Mouse (Mus musculus) cerebellum, adult 11-12 months (tissue): ENCODE measurements around the gene Irf9.

Source experiments
- DNase-seq: peaks from one replicate; pipeline ENCODE4 v3.0.0; 2022

The Irf9 gene

DNA sequence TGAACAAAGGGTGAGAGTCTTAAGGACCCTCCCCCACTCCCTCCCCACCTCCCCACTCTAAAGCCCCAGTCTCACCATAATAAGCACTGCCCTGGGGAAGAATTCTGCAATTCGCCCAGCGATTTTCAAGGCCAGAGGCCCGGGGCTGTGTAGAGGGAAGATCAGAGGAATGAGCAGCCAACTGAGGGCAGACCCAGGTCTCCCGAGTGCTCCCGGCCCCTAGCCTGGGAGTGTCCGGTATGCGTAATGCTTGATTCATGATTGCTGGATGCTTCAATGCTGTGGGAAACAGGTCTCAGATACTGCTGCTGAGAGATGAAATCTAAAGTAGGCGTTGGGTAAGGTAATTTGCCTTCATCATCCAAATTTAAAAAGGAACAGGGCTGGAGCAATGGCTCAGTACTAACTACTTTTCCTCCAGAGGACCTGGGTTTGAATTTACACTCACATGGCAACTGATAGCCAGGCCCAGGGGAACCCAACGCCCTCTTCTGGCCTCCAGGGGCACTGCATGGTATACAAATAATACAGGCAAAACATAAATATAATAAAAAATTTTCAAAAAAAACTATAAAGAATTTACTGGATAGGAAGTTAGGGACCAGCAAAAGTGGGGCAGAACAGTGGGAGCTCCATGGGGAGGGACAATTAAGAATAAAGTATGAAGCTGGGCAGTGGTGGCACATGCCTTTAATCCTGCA is 21.2 kb upstream of the Irf9 start:
- DNase-seq, result no peak

DNA sequence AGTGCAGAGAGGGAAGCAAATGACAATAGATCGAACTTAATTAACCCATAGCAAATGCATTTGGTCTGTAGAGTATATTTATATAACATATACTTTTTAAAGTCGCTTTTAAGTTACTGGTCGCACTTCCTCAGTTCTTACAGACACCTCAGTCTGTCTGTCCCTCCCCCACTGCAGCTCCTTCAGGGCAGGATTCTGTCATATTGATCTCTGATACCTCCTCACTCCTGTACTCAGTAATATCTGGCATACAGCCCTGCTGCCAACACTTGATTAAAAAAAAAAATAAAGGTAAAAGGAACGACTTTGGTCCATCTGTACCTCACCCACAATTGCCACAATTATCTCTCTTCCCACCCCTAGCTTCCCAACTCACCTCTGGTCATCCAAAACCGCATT is 19.1 kb upstream of the Irf9 start:
- no peak for DNase-seq

DNA sequence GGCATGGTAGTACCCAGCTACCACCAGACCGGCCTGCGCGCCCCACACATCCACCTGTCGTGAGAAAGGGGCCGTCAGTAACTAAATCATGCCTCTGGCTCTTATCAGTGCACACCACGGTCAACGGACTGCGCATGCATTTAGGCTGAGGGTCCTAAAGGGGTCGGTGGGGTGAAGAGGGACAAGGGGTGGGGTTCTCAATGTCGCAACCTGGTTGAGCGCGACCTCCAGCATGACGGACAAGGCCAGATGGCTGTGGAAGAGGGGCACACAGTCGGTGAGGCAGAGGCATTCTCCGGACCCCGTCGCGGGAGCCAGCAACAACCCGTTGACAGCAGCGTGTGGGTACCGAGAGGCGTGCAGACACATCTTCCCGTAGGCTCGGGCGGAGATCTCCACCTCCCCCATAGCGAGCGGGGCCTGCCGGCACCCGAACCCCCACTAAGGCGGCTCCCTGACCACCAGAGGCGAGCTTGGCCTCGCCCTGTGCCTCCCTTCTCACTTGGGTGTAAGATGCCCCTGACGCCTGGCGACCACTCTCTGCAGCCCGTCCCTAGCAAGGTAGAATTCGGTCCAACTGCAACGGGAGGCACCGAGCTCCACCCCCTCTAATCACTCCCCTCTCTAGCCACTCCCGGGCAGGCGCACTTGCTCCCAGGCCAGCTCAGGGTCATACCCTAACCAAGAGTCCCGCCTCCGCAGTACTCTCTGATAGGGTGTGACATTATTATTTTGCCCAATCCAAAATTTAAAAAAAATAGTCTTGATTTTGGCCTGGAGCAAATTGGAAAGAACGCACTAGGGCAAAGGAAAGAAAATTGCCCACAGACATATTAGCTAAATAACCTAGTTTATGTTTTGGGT is 18.4 kb upstream of the Irf9 start, which contains the start of gene Emc9:
Gene Emc9 (minus strand): TSS at position 601 of the 864 bp plus-strand sequence.
- peak; percentile 87 for DNase-seq

DNA sequence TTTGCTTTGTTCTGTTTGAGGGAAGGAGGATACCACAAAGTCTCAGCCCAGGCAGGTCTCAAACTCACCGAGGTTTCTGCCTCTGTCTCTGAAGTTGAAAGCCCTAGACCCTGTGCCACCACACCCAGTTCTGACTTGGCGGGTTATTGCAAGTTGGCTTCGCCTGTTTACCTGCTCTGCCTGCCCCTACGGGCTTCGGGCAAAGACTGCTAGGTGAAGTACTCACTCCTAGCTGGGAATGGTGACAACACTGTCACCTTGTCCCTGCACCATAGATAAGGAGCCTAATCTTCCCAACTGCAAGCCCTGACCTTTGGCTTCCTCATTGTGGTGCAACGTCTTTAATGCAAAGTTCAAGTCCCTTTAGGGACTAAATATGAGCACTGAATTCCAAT is 17.8 kb upstream of the Irf9 start:
- peak; percentile 43 for DNase-seq

DNA sequence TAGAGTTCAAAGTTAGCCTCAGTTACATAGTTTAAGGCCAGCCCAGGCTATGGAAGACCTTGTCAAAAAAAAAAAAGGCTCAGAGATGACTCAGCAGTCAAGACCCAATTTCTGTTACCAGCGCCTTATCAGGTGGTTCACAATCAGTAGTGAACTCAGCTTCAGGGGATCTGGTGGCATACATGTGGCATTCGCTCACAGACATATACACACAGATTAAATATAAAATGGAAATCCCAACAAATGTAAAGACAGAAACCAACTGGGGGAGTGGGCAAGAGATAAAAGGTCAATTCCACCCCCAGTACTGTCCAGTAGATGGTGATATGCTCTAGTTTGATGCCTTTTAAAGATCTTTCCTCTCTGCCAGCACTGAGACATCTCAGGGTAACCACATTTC is 17.2 kb upstream of the Irf9 start:
- DNase-seq, result no peak

DNA sequence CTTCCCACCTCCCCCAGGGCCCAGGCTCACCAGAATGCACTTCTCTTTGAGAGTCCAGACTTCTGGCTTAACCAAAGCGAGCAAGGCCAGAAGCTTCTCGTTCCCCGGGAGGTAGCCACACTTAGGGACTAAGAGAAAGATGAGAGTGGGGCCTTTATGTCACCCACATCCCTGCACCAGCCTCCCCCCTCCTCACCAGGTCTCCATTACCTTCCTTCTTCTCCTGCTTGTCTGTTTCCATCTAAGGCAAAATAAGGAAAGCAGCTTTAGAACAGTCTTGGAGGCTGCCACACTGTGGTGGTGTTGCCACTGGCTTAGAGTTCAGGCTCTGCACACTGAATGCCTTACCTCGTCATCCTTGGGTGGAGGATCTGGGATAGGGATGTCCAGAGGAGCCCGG is 14.1 kb upstream of the Irf9 start:
- DNase-seq, result peak; percentile 26

DNA sequence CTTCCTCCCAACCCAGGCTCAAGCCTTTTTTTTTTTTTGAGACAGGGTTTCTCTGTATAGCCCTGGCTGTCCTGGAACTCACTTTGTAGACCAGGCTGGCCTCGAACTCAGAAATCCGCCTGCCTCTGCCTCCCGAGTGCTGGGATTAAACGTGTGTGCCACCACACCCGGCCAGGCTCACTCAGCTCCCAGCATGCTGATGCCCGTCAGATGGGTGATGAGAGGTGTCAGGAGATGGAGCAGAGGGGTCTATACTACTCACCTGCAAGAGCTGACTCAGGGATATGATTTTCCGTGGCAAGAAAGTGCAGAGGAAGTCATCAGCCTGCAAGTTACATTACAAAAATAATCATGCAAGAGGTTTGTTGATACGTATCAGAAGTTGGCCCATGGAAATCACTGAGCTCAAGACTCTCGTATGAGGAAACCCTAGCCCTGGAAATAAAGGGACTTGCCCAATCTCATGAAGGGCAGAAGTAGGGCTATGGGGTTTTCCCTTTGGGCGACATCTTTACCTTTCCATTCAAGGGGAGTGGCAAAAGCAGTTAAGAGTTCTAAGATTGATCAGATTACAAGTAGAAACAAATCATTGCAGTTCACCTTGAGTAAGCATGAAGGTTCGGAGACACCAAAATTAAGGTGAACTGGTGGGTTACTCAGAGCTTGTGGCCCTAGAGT is 13.5 kb upstream of the Irf9 start:
- peak; percentile 34 for DNase-seq

DNA sequence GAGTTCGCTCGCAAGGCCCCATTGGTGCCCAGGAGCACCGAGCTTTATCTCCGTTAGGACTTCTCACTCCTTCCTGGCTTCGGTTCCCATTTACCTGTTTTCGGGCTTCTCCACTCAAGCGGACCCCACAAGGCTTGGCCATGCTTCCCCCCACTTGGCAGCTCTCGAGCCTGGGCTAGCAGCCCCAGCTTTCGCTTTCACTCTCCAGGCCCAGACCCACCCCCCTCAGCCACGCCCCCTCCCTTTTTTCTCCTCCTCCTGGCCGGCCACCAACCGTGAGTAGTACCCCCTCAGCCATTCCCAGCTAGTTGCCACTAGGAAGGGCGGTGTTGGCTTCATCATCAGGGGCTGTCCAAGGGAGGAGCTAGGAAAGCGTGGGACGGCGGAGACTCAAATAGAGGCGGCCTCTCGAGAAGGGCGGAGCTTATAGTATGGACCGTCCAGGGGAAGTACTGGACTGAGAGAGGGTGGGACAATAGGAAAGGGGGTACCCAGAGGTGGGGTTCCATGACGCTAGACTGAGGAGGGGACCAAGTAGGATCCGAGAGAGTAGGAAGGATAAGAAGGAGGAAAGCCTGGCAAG is 12.5 kb upstream of the Irf9 start, which contains the start of gene Psme2:
Gene Psme2 (minus strand): TSS at position 366 of the 583 bp plus-strand sequence.
- DNase-seq, result peak; percentile 89

DNA sequence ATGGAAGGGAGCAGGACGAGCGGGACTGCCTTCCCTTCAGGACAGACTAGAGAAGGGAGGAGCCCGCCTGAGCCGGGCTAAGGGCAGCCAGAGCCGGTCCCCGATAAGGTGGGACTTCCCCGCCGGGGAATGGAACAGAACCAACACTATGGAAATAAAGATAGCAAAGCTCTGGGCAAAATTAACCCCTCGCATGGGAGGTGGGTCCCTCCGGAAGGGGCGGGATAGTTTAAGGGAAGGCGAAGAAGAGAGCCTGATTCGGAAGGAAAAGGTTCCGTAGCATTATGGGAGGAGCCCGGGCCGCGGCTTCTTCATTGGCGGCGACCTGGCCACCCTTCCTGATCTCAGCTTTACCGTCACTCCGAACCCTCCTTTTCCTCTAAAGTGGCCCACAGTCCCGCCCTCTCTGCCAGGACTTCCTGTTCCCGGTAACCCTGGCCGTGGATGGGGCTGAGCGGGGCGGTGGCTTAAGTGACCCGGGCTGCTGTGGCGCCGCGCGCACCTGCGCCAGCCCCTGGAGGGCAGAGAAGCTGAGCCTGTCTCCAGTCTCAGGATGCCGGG is 12.0 kb upstream of the Irf9 start, which contains the start of gene Rnf31:
Gene Rnf31 (plus strand): TSS at position 378 of the 561 bp plus-strand sequence.
- peak; percentile 93 for DNase-seq

DNA sequence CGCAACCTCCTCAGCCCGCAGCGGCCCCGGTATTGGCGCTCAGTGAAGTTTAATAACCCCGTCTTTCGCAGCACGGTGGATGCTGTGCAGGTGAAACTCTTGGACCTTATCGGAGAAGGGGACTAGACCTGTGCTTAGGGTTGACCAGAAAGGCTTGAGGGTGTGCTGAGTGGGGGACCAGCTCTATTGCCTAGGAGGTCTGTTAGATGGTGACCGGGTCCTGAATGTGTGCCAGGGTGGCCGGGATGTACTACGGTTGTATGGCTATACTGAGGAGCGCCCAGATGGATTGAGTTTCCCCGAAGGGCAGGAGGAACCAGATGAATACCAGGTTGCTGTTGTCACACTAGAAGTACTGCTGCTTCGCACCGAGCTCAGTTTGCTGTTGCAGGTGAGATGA is 11.1 kb upstream of the Irf9 start:
- DNase-seq, result peak; percentile 62

DNA sequence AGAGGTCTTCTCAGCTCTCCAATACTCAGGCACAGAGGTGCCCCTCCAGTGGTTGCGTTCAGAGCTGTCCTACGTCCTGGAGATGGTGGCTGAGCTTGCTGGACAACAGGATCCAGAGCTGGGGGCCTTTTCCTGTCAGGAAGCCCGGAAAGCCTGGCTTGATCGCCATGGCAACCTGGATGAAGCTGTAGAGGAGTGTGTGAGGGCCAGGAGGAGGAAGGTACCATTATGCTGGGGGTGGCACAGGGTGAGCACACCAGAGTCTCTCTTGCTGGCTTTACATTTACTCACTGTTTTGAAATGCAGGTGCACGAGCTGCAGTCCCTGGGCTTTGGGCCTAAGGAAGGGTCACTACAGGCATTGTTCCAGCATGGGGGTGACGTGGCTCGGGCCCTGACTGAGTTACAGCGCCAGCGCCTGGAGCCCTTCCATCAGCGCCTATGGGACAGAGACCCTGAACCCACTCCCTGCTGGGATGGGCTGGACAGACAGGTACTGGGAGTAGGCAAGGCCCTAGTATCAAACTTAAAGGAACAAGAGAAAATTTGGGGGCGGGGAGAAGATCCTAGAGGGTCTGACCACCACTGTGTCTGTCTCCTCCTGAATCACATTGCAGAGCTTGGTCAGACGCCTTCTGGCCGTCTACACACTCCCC is 7.2 kb upstream of the Irf9 start:
- DNase-seq, result peak; percentile 34

DNA sequence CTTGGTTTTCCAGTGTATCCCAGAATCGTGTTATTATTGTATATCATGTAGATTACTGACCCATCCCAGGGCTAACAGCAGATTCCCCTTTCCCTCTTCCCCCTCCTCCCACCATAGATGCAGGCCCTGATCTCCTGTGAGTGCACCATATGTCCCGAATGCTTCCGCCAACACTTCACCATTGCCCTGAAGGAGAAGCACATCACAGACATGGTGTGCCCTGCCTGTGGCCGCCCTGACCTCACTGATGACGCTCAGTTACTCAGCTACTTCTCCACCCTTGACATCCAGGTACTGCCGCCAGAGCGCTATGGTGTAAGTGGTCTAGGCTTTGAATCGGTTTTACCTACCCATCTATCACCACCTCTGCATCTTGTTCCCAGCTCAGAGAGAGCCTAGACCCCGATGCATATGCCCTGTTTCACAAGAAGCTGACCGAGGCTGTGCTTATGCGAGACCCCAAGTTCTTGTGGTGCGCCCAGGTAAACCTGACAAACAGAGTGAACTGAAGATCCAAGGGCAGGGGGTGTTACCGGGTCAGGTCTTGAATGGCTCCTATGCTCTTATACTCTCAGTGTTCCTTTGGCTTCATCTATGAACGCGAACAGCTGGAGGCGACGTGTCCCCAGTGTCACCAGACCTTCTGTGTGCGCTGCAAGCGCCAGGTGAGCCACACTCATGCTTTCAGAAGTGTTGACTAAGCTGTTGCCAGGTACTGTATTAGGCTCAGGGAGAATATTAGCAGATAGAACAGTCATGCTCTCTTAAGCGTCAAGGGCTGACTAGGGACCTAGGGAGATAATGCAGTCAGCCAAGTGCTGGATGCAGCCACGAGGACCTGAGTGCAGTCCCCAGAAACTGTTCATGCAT is 4.6 kb upstream of the Irf9 start:
- DNase-seq, result no peak

DNA sequence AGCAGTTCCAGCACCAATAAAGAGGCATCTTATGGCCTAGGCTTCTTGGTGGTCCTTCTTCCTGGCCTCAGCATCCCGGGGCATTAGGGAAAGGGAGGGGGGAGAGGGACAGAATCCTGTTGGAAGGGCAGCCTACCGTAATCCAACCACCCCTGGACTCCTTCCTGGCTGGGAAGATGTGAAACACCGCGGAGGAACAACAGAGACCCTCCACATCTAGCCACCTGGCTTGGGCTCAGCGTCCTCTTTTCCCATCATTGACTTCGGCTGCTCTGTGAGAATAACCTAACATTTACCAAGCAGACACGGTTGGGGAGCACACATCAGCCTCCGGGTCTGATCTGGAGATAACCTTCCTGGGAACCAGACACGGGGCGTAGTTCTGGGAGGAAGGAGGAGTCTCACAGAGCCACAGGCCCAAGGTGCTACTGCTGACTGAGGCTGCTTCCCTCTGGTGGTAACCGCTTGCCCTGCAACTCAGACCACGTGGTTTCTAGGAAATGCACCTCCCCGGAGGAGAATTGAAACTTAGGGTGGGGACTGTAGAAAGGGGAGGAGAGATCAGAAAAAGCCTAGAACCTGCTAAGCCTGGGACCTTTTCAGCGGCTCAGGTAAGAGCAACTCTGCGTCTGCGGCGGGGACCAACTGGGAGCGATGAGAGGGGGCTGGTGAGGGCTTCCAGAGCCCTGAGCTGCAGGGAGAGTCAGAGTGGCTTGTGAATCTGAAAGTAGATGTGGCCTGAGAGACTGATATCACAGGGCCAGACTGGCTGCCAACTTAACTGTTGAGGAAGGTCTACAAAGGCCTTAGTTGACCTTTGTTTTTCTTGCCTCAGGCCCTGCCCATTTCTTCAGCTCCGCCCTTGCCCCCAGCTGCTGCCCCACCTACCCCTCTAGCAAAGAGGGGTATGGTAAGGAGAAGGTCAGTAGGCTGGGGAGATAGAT is 534 bp downstream of the Irf9 start:
- DNase-seq, result peak; percentile 83

DNA sequence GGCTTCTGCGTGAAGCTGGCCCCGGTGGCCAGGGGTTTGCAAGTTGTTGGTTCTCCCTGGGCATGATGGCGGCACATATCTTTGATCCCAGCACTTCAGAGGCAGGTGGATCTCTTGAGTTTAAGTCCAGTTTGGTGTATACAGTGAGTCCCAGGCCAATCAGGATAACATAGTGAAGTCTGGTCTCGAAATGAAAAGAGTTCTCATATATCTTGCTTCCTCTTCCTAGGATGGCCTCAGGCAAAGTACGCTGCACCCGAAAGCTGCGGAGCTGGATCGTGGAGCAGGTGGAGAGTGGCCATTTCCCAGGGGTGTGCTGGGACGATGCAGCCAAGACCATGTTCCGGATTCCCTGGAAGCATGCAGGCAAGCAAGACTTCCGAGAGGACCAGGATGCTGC is 1.5 kb downstream of the Irf9 start:
- DNase-seq, result no peak

DNA sequence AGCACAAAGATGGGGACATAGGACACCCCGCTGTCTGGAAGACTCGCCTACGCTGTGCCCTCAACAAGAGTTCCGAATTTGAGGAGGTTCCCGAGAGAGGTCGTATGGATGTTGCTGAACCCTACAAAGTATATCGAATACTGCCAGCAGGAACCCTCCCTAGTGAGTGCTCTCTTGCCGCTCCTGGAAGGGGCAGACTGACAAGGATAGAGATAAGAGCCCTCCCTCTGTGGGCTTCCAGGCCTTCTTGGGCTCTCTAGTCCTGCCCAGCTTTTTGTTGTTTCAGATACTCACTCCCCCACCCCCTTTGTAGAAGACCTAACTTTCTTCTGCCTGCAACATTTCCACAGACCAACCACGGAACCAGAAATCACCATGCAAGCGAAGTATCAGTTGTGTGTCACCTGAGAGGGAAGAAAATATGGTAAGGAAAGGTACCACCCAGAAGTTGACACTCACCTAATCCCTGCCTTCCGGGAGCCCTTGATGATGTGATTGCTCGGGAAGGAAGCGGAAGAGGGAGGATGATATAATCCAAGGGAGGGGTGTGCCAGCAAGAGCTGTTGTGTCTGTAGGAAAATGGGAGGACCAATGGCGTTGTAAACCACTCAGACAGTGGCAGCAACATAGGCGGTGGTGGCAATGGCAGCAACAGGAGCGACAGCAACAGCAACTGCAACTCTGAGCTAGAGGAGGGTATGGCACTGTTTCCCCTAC is 2.5 kb downstream of the Irf9 start:
- DNase-seq, result no peak

DNA sequence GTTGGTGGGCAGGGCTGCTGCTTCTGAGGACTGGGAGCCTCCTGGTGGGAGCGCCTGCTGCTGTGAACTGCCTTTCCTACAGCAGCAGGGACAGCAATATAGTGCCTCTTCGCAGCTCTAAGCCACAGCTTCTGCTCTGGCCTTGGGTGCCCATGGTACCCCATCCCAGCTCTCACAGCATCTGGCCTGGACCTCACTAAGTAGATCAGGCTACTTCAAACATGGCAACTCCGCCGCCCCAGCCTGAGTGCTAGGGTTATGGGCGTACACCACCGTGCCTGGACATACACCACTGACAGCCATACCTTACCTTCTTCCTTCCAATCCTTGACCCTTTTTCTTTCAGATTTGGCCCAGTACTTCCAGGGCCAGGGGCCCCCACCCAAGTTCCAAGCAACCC is 5.0 kb downstream of the Irf9 start:
- DNase-seq, result no peak

DNA sequence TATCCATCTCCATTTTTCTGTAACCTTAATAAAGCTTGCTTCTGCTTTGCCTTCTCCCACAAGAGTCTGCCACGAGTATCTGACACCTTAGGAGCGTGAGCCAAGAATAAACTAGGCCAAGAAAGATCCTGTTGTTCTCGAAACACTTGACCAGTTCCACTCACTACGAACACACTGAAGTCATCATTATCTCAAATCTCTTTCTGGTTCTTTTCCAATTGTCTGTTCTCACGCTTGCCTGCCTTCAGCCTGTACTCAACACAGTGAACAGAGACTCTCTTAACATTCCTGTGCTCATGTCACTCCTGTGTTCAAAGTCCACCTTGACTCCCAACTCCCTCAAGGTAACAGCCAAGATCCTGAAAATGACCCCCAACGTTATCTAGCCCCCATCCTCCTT is 10.0 kb downstream of the Irf9 start:
- no peak for DNase-seq

DNA sequence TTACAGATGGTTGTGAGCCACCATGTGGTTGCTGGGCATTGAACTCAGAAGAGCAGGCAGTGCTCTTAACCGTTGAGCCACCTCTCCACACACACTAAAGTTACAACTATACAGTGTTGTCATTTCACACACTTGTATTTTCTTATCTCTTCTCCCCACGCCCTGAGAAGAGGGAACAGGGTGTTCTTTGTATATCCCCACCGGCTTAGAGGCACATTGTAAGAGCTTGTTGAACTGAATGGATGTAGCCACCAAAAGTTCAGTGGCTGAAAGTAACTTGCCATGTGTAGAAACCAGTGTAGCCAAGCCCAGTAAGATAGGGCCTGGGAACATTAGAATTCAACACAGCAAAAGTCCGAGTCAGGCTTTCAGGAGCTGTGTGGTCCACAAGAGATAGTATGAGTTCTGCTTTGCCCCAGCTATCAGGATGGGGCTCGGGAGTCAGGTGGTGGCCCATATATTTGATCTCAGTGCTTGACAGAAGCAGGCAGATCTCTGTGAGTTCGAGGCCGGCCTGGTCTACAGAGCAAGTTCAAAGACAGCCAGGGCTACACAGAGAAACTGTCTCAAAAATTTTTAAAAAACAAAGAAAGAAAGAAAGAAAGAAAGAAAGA is 11.3 kb downstream of the Irf9 start:
- no peak for DNase-seq

DNA sequence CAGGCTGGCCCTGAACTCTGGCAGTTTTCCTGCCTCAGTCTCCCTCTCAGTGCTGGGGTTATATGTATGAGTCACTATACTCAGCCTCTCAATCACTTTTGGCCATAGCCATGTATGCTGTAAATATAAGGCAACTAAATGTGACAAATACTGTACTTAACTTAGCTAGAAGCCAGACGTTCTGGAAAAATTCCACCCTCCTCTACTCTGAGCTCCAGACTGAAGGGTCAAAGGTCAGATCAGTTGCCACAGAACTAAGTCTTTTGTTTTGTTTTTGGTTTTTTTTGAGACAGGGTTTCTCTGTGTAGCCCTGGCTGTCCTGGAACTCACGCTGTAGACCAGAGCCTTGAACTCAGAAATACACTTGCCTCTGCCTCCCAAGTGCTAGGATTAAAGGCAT is 12.5 kb downstream of the Irf9 start:
- no peak for DNase-seq
